In genomic region chr9:99729943-99730646, GRCm38 (mm10) we compare ENCODE assay signal across 8 mouse cellular contexts. TPM values are rescaled to one million over a fixed set of nuclear protein-coding genes. Genes with fewer than 3 reads are reported as not detected.
DNase-seq lines count a peak whose midpoint lies in the region; ATAC-seq lines count a peak whose summit lies in the region.

No protein-coding gene starts in this region.

- H3K27me3 ChIP-seq in forebrain, embryonic 13.5 days: no peaks in the 10 kb centered on the region
- H3K27me3 ChIP-seq in midbrain, embryonic 16.5 days (ENCODE audit: control insufficient read depth, insufficient read depth, low read depth, low read length): no peaks in the 10 kb centered on the region

- no peak overlapping the region for H3K9ac ChIP-seq in forebrain, embryonic 13.5 days
- no peak overlapping the region for H3K9ac ChIP-seq in midbrain, embryonic 16.5 days (ENCODE audit: low read depth, low read length)

- peak; percentile 2 to 30 for DNase-seq in heart, adult 18-20 months
- DNase-seq in heart, adult 9 months (ENCODE audit: low spot score in 2 of 2): no peak
- DNase-seq in c-Kit-positive CD71-negative TER-119-negative erythroid progenitor cells, embryonic 14.5 days (ENCODE audit: low read depth): peak; percentile 18
- DNase-seq in kidney, adult 11 months: peak; percentile 40
- DNase-seq in left cerebral cortex, postnatal 36 days (ENCODE audit: low spot score in 2 of 2): peak; percentile 66 to 70
- DNase-seq in yolk sac, embryonic 10.5 days (ENCODE audit: low spot score): peak; percentile 50

- H3K27ac ChIP-seq in forebrain, embryonic 13.5 days: no peak overlapping the region
- no peak overlapping the region for H3K27ac ChIP-seq in midbrain, embryonic 16.5 days (ENCODE audit: low read length)

- peaks cover 7% of the 10 kb centered on the region; the same call in 1 of the 2 replicates for H3K4me1 ChIP-seq in forebrain, embryonic 13.5 days
- no peaks in the 10 kb centered on the region for H3K4me1 ChIP-seq in midbrain, embryonic 16.5 days (ENCODE audit: control insufficient read depth, insufficient read depth, low read length)

- no peak overlapping the region for H3K4me3 ChIP-seq in forebrain, embryonic 13.5 days
- H3K4me3 ChIP-seq in midbrain, embryonic 16.5 days (ENCODE audit: low read depth, low read length): no peak overlapping the region

- no peaks in the 10 kb centered on the region for H3K36me3 ChIP-seq in forebrain, embryonic 13.5 days (ENCODE audit: poor library complexity, severe bottlenecking)
- H3K36me3 ChIP-seq in midbrain, embryonic 16.5 days (ENCODE audit: control insufficient read depth, insufficient read depth, low read length): no peaks in the 10 kb centered on the region

- 31% methylated on average over 15 of the region's 15 CpGs for WGBS in forebrain, embryonic 13.5 days
- WGBS in midbrain, embryonic 16.5 days: 30% methylated on average over 15 of the region's 15 CpGs

- no peak overlapping the region for H3K4me2 ChIP-seq in forebrain, embryonic 13.5 days
- no peak overlapping the region for H3K4me2 ChIP-seq in midbrain, embryonic 16.5 days (ENCODE audit: low read length)

- intact Hi-C loops in left cerebral cortex, postnatal 36 days (cut with DNase I): loop anchor here (5.0 kb wide), 2 partner anchors 672 to 717 kb away; no protein-coding TSS in a partner anchor

- peaks cover 1% of the 10 kb centered on the region for H3K9me3 ChIP-seq in forebrain, embryonic 13.5 days (replicated peaks)
- no peaks in the 10 kb centered on the region for H3K9me3 ChIP-seq in midbrain, embryonic 16.5 days (replicated peaks; ENCODE audit: control insufficient read depth, low read length, poor library complexity, severe bottlenecking)

- peak; percentile 84 for ATAC-seq in forebrain, embryonic 13.5 days
- peak; percentile 82 for ATAC-seq in midbrain, embryonic 16.5 days

RNA-seq across cellular contexts. Expression of gene Cldn18, which starts 13.0 kb away (rescaled TPM):
- not detected for total RNA-seq in heart, adult 18-20 months (2021)
- not detected in 2 replicates for polyA plus RNA-seq in forebrain, embryonic 13.5 days (2015; fragmentation: Nextera tagmentation; extraction: Ambion mirVana)
- total RNA-seq in left cerebral cortex, postnatal 36 days (2021): not detected
- not detected in 2 replicates for polyA plus RNA-seq in midbrain, embryonic 16.5 days (2015; fragmentation: Nextera tagmentation; extraction: Ambion mirVana)

Comparison
In these comparisons a context has a peak if more than half of its experiments do, and no peak if none do; other contexts are left out.
1. DNase-seq: peak in heart, adult 18-20 months (2 of 2), c-Kit-positive CD71-negative TER-119-negative erythroid progenitor cells, embryonic 14.5 days (single experiment), kidney, adult 11 months (single experiment), left cerebral cortex, postnatal 36 days (2 of 2) and yolk sac, embryonic 10.5 days (single experiment); none in heart, adult 9 months (0 of 2).